Mouse (Mus musculus) myocyte (in vitro differentiated cells): ENCODE measurements around the gene Car3. TPM values are rescaled to one million over a fixed set of nuclear protein-coding genes. Genes with fewer than 3 reads are reported as not detected.

ENCODE experiments used
- H3K27me3 ChIP-seq: one replicate; pipeline ENCODE4 v1.6.1; 2011; ENCODE audit not compliant: control insufficient read depth, insufficient read depth, insufficient read length
- H3K36me3 ChIP-seq: one replicate; pipeline ENCODE4 v1.6.1; 2011; ENCODE audit not compliant: control insufficient read depth, insufficient read depth
- H3K4me2 ChIP-seq: one replicate; pipeline ENCODE4 v1.6.1; 2011; ENCODE audit warnings: low read depth, control low read depth
- H3K4me3 ChIP-seq: one replicate; pipeline ENCODE4 v1.5.1; 2011; ENCODE audit warnings: mild to moderate bottlenecking, control low read depth, moderate library complexity
- H3K79me2 ChIP-seq: one replicate; pipeline ENCODE4 v1.6.1; 2011; ENCODE audit not compliant: control insufficient read depth, insufficient read depth
- H3ac ChIP-seq: one replicate; pipeline ENCODE4 v1.6.1; 2011; ENCODE audit not compliant: control insufficient read depth, insufficient read length
- CEBPB ChIP-seq: IDR thresholded peaks from 2 replicates; pipeline ENCODE4 v1.6.1; 2011; ENCODE audit warnings: mild to moderate bottlenecking, moderate library complexity; ENCODE audit not compliant: poor library complexity, insufficient read depth, severe bottlenecking
- E2F4 ChIP-seq: IDR thresholded peaks from one replicate; pipeline ENCODE4 v1.6.1; 2011; ENCODE audit warnings: mild to moderate bottlenecking, control low read depth, moderate library complexity; ENCODE audit not compliant: insufficient read depth
- MAX ChIP-seq: IDR thresholded peaks from one replicate; pipeline ENCODE4 v1.6.1; 2011; ENCODE audit warnings: low read depth, mild to moderate bottlenecking, control low read depth
- MYOD1 ChIP-seq, 3 experiments: IDR thresholded peaks; one replicate each; pipeline ENCODE4 v1.6.1; 2011; ENCODE audit warnings: control low read depth in 2 of 3, low read depth in 2 of 3, mild to moderate bottlenecking in 2 of 3, moderate library complexity in 1 of 3; ENCODE audit not compliant: insufficient read length in 2 of 3, control insufficient read depth in 1 of 3
- MYOG ChIP-seq, 3 experiments: IDR thresholded peaks; one replicate each; pipeline ENCODE4 v1.6.1; 2011; ENCODE audit warnings: control low read depth in 2 of 3, low read depth in 2 of 3, mild to moderate bottlenecking in 2 of 3; ENCODE audit not compliant: insufficient read length in 2 of 3, control insufficient read depth in 1 of 3, insufficient read depth in 1 of 3
- POLR2A ChIP-seq: IDR thresholded peaks from one replicate; pipeline ENCODE4 v1.6.1; 2011; ENCODE audit warnings: low read depth, mild to moderate bottlenecking, control low read depth, moderate library complexity; ENCODE audit not compliant: insufficient read length
- POLR2AphosphoS2 ChIP-seq: IDR thresholded peaks from one replicate; pipeline ENCODE4 v1.6.1; 2011; ENCODE audit warnings: low read depth, control low read depth; ENCODE audit not compliant: insufficient read length
- REST ChIP-seq: IDR thresholded peaks from one replicate; pipeline ENCODE4 v1.6.1; 2011; ENCODE audit warnings: mild to moderate bottlenecking, control low read depth, moderate library complexity; ENCODE audit not compliant: insufficient read depth, insufficient read length
- SRF ChIP-seq: IDR thresholded peaks from one replicate; pipeline ENCODE4 v1.6.1; 2011; ENCODE audit warnings: low read depth; ENCODE audit not compliant: control insufficient read depth, insufficient read length
- TCF12 ChIP-seq: IDR thresholded peaks from one replicate; pipeline ENCODE4 v1.6.1; 2011; ENCODE audit warnings: mild to moderate bottlenecking, control low read depth; ENCODE audit not compliant: poor library complexity, insufficient read depth, severe bottlenecking
- TCF3 ChIP-seq: IDR thresholded peaks from one replicate; pipeline ENCODE4 v1.6.1; 2011; ENCODE audit warnings: low read depth, control low read depth; ENCODE audit not compliant: insufficient read length
- USF1 ChIP-seq: IDR thresholded peaks from one replicate; pipeline ENCODE4 v1.6.1; 2011; ENCODE audit warnings: low read depth, mild to moderate bottlenecking, control low read depth, moderate library complexity
- polyA plus RNA-seq: library from polyadenylated mRNA; unstranded; fragments of >200 nt; fragmentation: generic; extraction: Trizol; gene quantifications from one replicate; pipeline ENCODE4 v1.2.1, GENCODE M21; 2012; ENCODE audit warnings: missing spikeins

The Car3 gene
- polyA plus RNA-seq, 1 experiment, result 22.3 TPM

DNA sequence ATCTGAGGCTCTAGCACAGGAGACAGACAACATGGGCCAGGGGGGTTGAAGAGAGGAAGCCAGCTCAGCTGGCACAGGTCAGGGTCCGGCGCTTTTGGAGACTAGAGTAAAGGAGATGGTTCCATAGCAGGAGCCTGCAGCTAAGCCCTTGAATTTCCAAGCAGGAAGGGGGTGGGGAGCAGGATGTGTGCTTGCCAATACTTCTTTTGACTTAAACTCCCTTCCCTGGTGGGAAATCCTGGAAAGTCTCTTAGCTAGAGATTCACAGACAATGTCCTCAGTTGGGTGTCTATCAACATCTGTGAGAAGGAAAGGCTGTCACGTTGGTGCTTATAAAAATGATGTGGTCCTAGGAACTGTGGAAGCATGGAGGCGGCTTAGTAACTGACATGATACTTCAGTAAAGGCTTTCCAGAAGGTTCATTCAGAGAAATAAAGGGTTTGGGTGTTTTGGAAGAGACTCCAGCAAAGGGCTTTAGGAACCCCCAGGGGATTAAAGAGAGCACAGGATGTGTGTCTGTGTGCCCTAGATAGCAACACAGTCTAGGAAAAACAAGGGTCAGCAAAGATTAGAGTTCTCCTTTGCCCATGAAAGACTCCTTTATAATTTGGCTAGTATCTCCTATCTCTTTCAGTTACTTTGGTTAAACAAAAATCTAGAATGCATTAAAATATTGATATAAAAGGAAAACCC, 26.6 kb downstream of the Car3 start:
- Histone ChIP-seq H3ac (no peak overlapping the region), H3K27me3 (no peaks in the 10 kb centered on the region), H3K4me2 (no peak overlapping the region), H3K79me2 (no peaks in the 10 kb centered on the region), H3K36me3 (no peaks in the 10 kb centered on the region), H3K4me3 (no peak overlapping the region)
- TF ChIP-seq USF1, result no peak
- no peak for TF ChIP-seq TCF12
- TF ChIP-seq CEBPB, result no peak
- TF ChIP-seq MAX, result no peak
- no peak for TF ChIP-seq E2F4
- no peak for TF ChIP-seq POLR2A
- TF ChIP-seq POLR2AphosphoS2, result no peak
- no peak for TF ChIP-seq REST
- TF ChIP-seq TCF3, result no peak
- TF ChIP-seq MYOG (IDR thresholded peaks at IDR 0.05; ENCODE audit: control insufficient read depth in 1 of 3, insufficient read depth in 1 of 3, insufficient read length in 2 of 3, low read depth in 2 of 3), result no peak
- TF ChIP-seq SRF, result no peak
- no peak for TF ChIP-seq MYOD1 (IDR thresholded peaks at IDR 0.05; ENCODE audit: control insufficient read depth in 1 of 3, insufficient read length in 2 of 3, low read depth in 2 of 3)

DNA sequence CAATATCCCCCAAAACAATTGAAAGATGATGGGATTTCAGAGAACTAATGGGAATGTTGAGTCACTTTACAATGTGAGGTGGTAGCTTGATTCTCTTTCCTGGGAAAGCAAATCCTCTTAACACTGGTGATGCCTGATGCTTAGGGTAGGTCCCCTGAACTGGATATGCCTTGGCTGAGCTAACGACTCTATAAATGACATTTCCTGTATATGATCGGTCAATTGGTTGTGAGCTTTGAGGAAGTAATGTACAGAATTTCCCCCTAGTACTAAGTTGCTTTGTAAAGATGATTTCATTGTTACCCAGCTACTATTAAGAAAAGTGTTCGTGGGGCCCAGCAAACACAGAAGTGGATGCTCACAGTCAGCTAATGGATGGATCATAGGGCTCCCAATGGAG, 29.7 kb downstream of the Car3 start:
- no peaks in the 10 kb centered on the region for H3K27me3 ChIP-seq
- TF ChIP-seq REST (no peak), E2F4 (no peak), TCF12 (no peak), POLR2AphosphoS2 (no peak)
- H3K4me3 ChIP-seq, result no peak overlapping the region
- H3ac ChIP-seq, result no peak overlapping the region
- no peaks in the 10 kb centered on the region for H3K79me2 ChIP-seq
- H3K4me2 ChIP-seq, result no peak overlapping the region
- no peaks in the 10 kb centered on the region for H3K36me3 ChIP-seq

GRCm38 (mm10) chr3:14893700-14894099, 30.4 kb downstream of the Car3 start:
- Histone ChIP-seq H3K27me3 (no peaks in the 10 kb centered on the region), H3K4me3 (no peak overlapping the region), H3K79me2 (no peaks in the 10 kb centered on the region), H3K4me2 (peak overlapping the region; percentile 33), H3ac (no peak overlapping the region), H3K36me3 (no peaks in the 10 kb centered on the region)
- TF ChIP-seq POLR2AphosphoS2 (no peak), SRF (no peak), REST (no peak), TCF12 (no peak), MYOG (IDR thresholded peaks at IDR 0.05; ENCODE audit: control insufficient read depth in 1 of 3, insufficient read depth in 1 of 3, insufficient read length in 2 of 3, low read depth in 2 of 3) (no peak), CEBPB (no peak), E2F4 (no peak), TCF3 (no peak), USF1 (no peak), POLR2A (no peak), MAX (no peak), MYOD1 (IDR thresholded peaks at IDR 0.05; ENCODE audit: control insufficient read depth in 1 of 3, insufficient read length in 2 of 3, low read depth in 2 of 3) (no peak)

GRCm38 (mm10) chr3:14895333-14895732, 32.0 kb downstream of the Car3 start:
- no peak overlapping the region for H3K4me3 ChIP-seq
- no peaks in the 10 kb centered on the region for H3K79me2 ChIP-seq
- no peaks in the 10 kb centered on the region for H3K36me3 ChIP-seq
- TF ChIP-seq E2F4, result no peak
- TF ChIP-seq MYOD1 (IDR thresholded peaks at IDR 0.05; ENCODE audit: control insufficient read depth in 1 of 3, insufficient read length in 2 of 3, low read depth in 2 of 3), result no peak
- TF ChIP-seq MYOG (IDR thresholded peaks at IDR 0.05; ENCODE audit: control insufficient read depth in 1 of 3, insufficient read depth in 1 of 3, insufficient read length in 2 of 3, low read depth in 2 of 3), result no peak
- no peak for TF ChIP-seq TCF3
- no peak for TF ChIP-seq POLR2A
- no peak for TF ChIP-seq SRF
- TF ChIP-seq REST, result no peak
- no peak overlapping the region for H3K4me2 ChIP-seq
- no peaks in the 10 kb centered on the region for H3K27me3 ChIP-seq
- no peak overlapping the region for H3ac ChIP-seq

DNA sequence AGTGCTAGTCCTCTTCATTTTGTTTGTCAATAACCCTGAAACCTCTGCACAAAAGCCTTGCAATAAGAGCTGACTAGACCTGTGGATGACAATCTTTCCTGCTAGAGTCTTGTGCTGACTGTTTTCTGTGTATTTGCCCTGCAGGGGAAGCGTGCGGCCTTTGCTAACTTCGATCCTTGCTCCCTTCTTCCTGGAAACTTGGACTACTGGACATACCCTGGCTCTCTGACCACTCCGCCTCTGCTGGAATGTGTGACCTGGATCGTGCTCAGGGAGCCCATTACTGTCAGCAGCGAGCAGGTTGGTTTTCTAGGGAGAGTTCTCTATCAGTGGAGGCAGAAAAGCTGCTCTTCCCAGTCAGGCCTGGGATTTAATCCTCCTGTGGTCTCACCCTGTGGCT, 34.5 kb downstream of the Car3 start:
- no peaks in the 10 kb centered on the region for H3K79me2 ChIP-seq
- H3ac ChIP-seq, result no peak overlapping the region
- no peak overlapping the region for H3K4me3 ChIP-seq
- no peaks in the 10 kb centered on the region for H3K27me3 ChIP-seq
- H3K36me3 ChIP-seq, result peaks cover 6% of the 10 kb centered on the region
- no peak overlapping the region for H3K4me2 ChIP-seq
- no peak for TF ChIP-seq MAX
- TF ChIP-seq TCF12, result no peak
- no peak for TF ChIP-seq CEBPB
- no peak for TF ChIP-seq REST
- no peak for TF ChIP-seq POLR2AphosphoS2
- no peak for TF ChIP-seq SRF
- no peak for TF ChIP-seq MYOD1 (IDR thresholded peaks at IDR 0.05; ENCODE audit: control insufficient read depth in 1 of 3, insufficient read length in 2 of 3, low read depth in 2 of 3)
- no peak for TF ChIP-seq TCF3
- TF ChIP-seq MYOG (IDR thresholded peaks at IDR 0.05; ENCODE audit: control insufficient read depth in 1 of 3, insufficient read depth in 1 of 3, insufficient read length in 2 of 3, low read depth in 2 of 3), result no peak
- TF ChIP-seq POLR2A, result no peak
